Mouse (Mus musculus) liver, adult 2 months (tissue): Measurements from ENCODE around the gene Snx10. TPM values are rescaled to one million over a fixed set of nuclear protein-coding genes. Genes with fewer than 3 reads are reported as not detected.

ENCODE experiments used
- DNase-seq: peaks from one replicate; pipeline ENCODE4 v3.0.0-alpha.2; 2011; ENCODE audit warnings: low read depth, low spot score; ENCODE audit errors: extremely low read depth
- H3K27ac ChIP-seq: fragments of 200-500 bp; replicated peaks from 2 replicates; pipeline ENCODE4 v1.5.1; 2012; ENCODE audit warnings: low read depth, mild to moderate bottlenecking, control low read depth, inconsistent platforms, low read length; ENCODE audit not compliant: insufficient read depth
- H3K27me3 ChIP-seq: fragments of 200-500 bp; 2 replicates; pipeline ENCODE4 v1.6.1; 2012; ENCODE audit warnings: mild to moderate bottlenecking, moderate library complexity, low read length, inconsistent platforms; ENCODE audit not compliant: control insufficient read depth, insufficient read depth
- H3K36me3 ChIP-seq: fragments of 200-500 bp; 2 replicates; pipeline ENCODE4 v1.6.1; 2012; ENCODE audit warnings: low read length, inconsistent platforms; ENCODE audit not compliant: control insufficient read depth, insufficient read depth
- H3K4me1 ChIP-seq: fragments of 200-500 bp; 2 replicates; pipeline ENCODE4 v1.6.1; 2011; ENCODE audit warnings: low read length; ENCODE audit not compliant: control insufficient read depth, insufficient read depth
- H3K4me3 ChIP-seq: fragments of 200-500 bp; 2 replicates; pipeline ENCODE4 v1.5.1; 2011; ENCODE audit warnings: low read depth, mild to moderate bottlenecking, control low read depth, low read length, moderate library complexity; ENCODE audit not compliant: insufficient read depth
- H3K79me2 ChIP-seq: fragments of 200-500 bp; 2 replicates; pipeline ENCODE4 v1.6.1; 2012; ENCODE audit warnings: inconsistent platforms, mild to moderate bottlenecking, low read length, moderate library complexity; ENCODE audit not compliant: control insufficient read depth, insufficient read depth
- H3K9ac ChIP-seq: fragments of 200-500 bp; 2 replicates; pipeline ENCODE4 v1.6.1; 2012; ENCODE audit warnings: low read depth, mild to moderate bottlenecking, control low read depth, inconsistent platforms, low read length
- CTCF ChIP-seq: fragments of 200-500 bp; IDR thresholded peaks from 2 replicates; pipeline ENCODE4 v1.5.1; 2011; ENCODE audit warnings: low read depth, low read length, control low read depth
- POLR2A ChIP-seq: fragments of 200-500 bp; IDR thresholded peaks from 2 replicates; pipeline ENCODE4 v1.6.1; 2011; ENCODE audit warnings: low read length, control low read depth; ENCODE audit not compliant: insufficient read depth; ENCODE audit errors: extremely low read depth
- WGBS: fragments of 180-500 bp; shearing (Covaris S2); methylation state at CpG from one replicate; pipeline ENCODE4 v1.1.7; 2018; 5-methylcytosine and 5-hydroxymethylcytosine counted together
- polyA plus RNA-seq: library from polyadenylated mRNA; depleted of rRNA; stranded (reverse); fragments of >200 nt; gene quantifications from 2 replicates; pipeline ENCODE4 v1.2.3, GENCODE M21; 2012
- total RNA-seq: library from RNA; depleted of rRNA; stranded (reverse); fragments of >200 nt; gene quantifications from 2 replicates; pipeline ENCODE4 v1.2.3, GENCODE M21; 2014

Gene Snx10
- total and polyA plus RNA-seq, 2 experiments: 3.7 to 33.7 TPM

DNA sequence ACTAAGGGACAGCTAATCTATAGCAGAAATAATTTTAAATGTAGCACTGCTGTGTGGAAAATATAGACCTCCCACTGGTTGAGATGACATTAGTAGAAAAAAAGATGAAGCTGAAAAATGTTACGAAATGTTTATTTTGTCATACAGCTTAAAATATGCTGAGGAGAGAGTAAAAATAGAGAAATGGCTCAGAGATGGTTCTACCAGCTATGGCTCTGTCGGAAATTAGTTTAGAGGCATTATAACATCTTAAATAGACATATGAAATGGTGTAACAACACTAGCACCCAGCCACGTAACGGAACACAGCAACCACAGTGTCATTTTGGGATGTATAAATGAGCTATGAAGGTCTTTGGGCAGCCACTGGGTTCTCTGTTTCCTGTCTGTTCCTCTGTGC, 82.5 kb downstream of the Snx10 start:
- no peak overlapping the region for H3K4me3 ChIP-seq
- H3K4me1 ChIP-seq: peaks cover 4% of the 10 kb centered on the region
- no peak overlapping the region for H3K9ac ChIP-seq
- TF ChIP-seq POLR2A: no peak
- TF ChIP-seq CTCF: no peak
- no peak for DNase-seq
- WGBS: 83% methylated on average over 4 of the region's 4 CpGs
- no peaks in the 10 kb centered on the region for H3K79me2 ChIP-seq
- no peaks in the 10 kb centered on the region for H3K36me3 ChIP-seq
- no peak overlapping the region for H3K27ac ChIP-seq
- H3K27me3 ChIP-seq: no peaks in the 10 kb centered on the region

- DNase-seq: no peak
- Histone ChIP-seq H3K4me3 (no peak overlapping the region), H3K79me2 (no peaks in the 10 kb centered on the region), H3K36me3 (no peaks in the 10 kb centered on the region), H3K4me1 (peaks cover 4% of the 10 kb centered on the region), H3K27me3 (no peaks in the 10 kb centered on the region), H3K27ac (no peak overlapping the region), H3K9ac (no peak overlapping the region)
- WGBS: 76% methylated on average over 7 of the region's 7 CpGs
- no peak for TF ChIP-seq CTCF
- no peak for TF ChIP-seq POLR2A
Observed at GRCm38 (mm10) chr6:51606803-51607202, 83.1 kb downstream of the Snx10 start.

DNA sequence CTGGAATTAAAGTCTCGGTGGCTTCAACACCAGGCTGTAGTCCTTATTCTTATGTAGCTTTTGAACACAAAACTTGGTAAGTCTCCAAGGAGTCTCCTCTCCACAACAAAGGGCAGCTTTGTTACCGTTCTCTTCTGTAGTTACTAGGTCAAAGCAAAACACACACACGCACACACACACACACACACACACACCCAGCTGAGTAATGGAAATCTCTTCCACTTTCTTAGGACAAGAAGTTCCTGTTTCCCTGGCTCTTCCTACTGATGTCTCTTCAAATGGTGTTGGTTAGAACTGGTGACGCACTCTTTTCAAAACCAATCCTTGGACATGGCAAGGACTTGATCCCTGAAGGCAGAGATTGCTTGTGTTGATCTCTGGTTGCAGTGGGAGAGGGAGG, 87.9 kb downstream of the Snx10 start:
- 71% methylated on average over 4 of the region's 4 CpGs for WGBS
- Histone ChIP-seq H3K27me3 (no peaks in the 10 kb centered on the region), H3K4me1 (peaks cover 1% of the 10 kb centered on the region; the same call in 1 of the 2 replicates), H3K27ac (no peak overlapping the region), H3K4me3 (no peak overlapping the region), H3K9ac (no peak overlapping the region), H3K79me2 (no peaks in the 10 kb centered on the region), H3K36me3 (no peaks in the 10 kb centered on the region)
- TF ChIP-seq POLR2A: no peak
- TF ChIP-seq CTCF: no peak
- peak; percentile 19 for DNase-seq

GRCm38 (mm10) chr6:51612371-51613051, 88.8 kb downstream of the Snx10 start:
- no peak overlapping the region for H3K27ac ChIP-seq
- peak overlapping the region; percentile 8 for H3K9ac ChIP-seq
- H3K4me3 ChIP-seq: peak overlapping the region; percentile 52
- no peak for TF ChIP-seq POLR2A
- TF ChIP-seq CTCF: peak; percentile 81
- H3K36me3 ChIP-seq: no peaks in the 10 kb centered on the region
- under 1% methylated on average over 54 of the region's 54 CpGs for WGBS
- DNase-seq: peak; percentile 58
- no peaks in the 10 kb centered on the region for H3K79me2 ChIP-seq
- H3K27me3 ChIP-seq: no peaks in the 10 kb centered on the region
- peaks cover 1% of the 10 kb centered on the region; the same call in 1 of the 2 replicates for H3K4me1 ChIP-seq

DNA sequence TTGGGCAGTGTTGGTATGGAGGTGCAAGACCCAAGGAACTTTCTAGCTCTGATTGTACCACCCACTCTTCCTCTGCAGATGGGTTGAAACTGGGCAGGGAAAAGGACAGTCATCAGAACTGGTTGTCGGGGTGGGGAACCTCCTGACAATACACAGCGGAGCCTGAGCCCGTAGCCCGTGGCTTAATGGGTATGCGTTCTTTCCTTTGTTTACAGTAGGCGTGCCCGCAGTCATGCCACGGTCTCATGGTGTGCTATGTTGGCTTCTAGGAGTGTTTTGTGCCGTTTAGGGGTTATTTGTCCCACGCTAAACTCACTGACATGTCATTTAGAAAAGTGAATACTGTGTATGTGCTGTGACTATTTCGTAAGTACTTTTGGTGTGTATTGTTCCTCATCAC, 90.0 kb downstream of the Snx10 start:
- Histone ChIP-seq H3K9ac (no peak overlapping the region), H3K27me3 (no peaks in the 10 kb centered on the region), H3K27ac (no peak overlapping the region), H3K79me2 (no peaks in the 10 kb centered on the region), H3K4me3 (no peak overlapping the region), H3K36me3 (no peaks in the 10 kb centered on the region), H3K4me1 (peaks cover 1% of the 10 kb centered on the region; the same call in 1 of the 2 replicates)
- DNase-seq: no peak
- WGBS: 94% methylated on average over 11 of the region's 11 CpGs
- TF ChIP-seq POLR2A (no peak), CTCF (no peak)

DNA sequence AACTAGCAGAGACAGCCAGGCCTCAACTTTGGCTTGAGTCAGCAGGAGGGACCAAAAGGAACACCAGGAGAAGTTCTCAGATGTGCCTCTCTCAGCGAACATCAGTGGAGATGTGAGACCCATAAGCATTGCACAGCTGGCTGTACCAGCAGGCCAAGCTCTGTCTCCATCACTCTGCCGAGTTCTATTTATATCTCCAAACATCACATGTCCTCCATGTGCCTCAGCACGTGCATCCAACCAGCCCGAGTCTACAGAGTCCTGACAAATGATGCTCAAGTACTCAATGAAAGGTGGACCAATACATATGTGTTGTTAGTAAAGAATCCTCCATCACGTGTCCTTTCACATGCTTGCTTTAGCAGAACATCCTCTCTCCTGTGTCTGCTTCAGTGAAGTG, 103.1 kb downstream of the Snx10 start:
- TF ChIP-seq POLR2A (no peak), CTCF (no peak)
- Histone ChIP-seq H3K36me3 (no peaks in the 10 kb centered on the region), H3K79me2 (no peaks in the 10 kb centered on the region), H3K4me3 (no peak overlapping the region), H3K27ac (no peak overlapping the region), H3K4me1 (peaks cover 2% of the 10 kb centered on the region; the same call in 1 of the 2 replicates), H3K27me3 (no peaks in the 10 kb centered on the region), H3K9ac (no peak overlapping the region)
- DNase-seq: no peak
- 94% methylated on average over 5 of the region's 5 CpGs for WGBS
